Mouse (Mus musculus) heart, embryonic 16.5 days (tissue): ENCODE measurements at regions not wholly inside any gene's neighbourhood (a gene's known extent, or its start where the extent isn't known, plus 50 kb on each side); places are given as distances from the start of the nearest gene placed in this dataset.
A peak's percentile ranks its signal among the peaks of the same experiment; 100 is the strongest.

Source experiments
- ATAC-seq: fragments of 200-750 bp; cut with Nextera tagmentation; replicated peaks from 2 replicates; pipeline ENCODE4 v1.8.0; 2017; ENCODE audit warnings: moderate number of reproducible peaks; ENCODE audit not compliant: insufficient read depth, low FRiP score; ENCODE audit errors: extremely low read depth
- H3K27ac ChIP-seq: fragments of 300-500 bp; sonication (generic); 2 replicates; pipeline ENCODE4 v1.5.1; 2014; ENCODE audit warnings: mild to moderate bottlenecking, low read length, control low read depth, moderate library complexity
- H3K27me3 ChIP-seq: fragments of 300-500 bp; sonication (generic); 2 replicates; pipeline ENCODE4 v1.6.1; 2014; ENCODE audit warnings: low read length, mixed read lengths; ENCODE audit not compliant: control insufficient read depth, insufficient read depth
- H3K36me3 ChIP-seq: fragments of 300-500 bp; sonication (generic); 2 replicates; pipeline ENCODE4 v1.6.1; 2014; ENCODE audit not compliant: control insufficient read depth, insufficient read depth
- H3K4me1 ChIP-seq: fragments of 300-500 bp; sonication (generic); 2 replicates; pipeline ENCODE4 v1.6.1; 2014; ENCODE audit warnings: low read length, mixed read lengths; ENCODE audit not compliant: control insufficient read depth, insufficient read depth
- H3K4me2 ChIP-seq: fragments of 300-500 bp; sonication (generic); 2 replicates; pipeline ENCODE4 v1.6.1; 2014; ENCODE audit warnings: low read depth, mild to moderate bottlenecking, control low read depth, low read length
- H3K4me3 ChIP-seq: fragments of 300-500 bp; sonication (generic); 2 replicates; pipeline ENCODE4 v1.5.1; 2014; ENCODE audit warnings: mild to moderate bottlenecking, control low read depth, low read length
- H3K9ac ChIP-seq: fragments of 300-500 bp; sonication (generic); 2 replicates; pipeline ENCODE4 v1.6.1; 2014; ENCODE audit warnings: low read length, control low read depth
- H3K9me3 ChIP-seq: fragments of 300-500 bp; sonication (generic); replicated peaks from 2 replicates; pipeline ENCODE4 v1.6.1; 2016; ENCODE audit warnings: low read length; ENCODE audit not compliant: control insufficient read depth
- WGBS: fragments of 180-500 bp; shearing (Covaris S2); extraction: QIAGEN DNeasy Blood & Tissue Kit; methylation state at CpG from one replicate; pipeline ENCODE4 v1.1.7; 2014; 5-methylcytosine and 5-hydroxymethylcytosine counted together

DNA sequence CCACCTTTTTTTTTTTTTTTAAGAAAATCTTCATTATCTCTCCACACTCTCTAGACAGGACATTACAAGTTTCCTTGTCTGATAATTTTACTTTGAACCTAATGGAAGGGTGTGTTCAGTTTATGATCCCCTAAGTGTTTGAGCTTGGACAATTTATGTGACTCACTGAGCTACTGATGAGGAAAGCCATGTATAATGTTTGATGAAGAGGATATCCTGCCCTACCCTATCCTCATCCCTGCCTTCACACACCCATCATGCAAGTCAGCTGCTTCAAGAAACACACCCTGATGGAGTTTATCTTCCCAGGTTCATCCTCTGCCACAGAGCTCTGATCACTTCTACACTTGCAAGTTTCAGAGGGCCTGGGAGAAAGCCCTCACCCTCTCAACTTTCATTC, 136.5 kb upstream of the Asb5 start:
- no peak overlapping the region for H3K4me2 ChIP-seq
- ATAC-seq = no peak
- no peak overlapping the region for H3K27ac ChIP-seq

GRCm38 (mm10) chr8:54393466-54394197, 135.7 kb upstream of the Asb5 start:
- H3K27me3 ChIP-seq = no peaks in the 10 kb centered on the region
- peaks cover 8% of the 10 kb centered on the region for H3K4me1 ChIP-seq
- no peaks in the 10 kb centered on the region for H3K9me3 ChIP-seq
- no peaks in the 10 kb centered on the region for H3K36me3 ChIP-seq
- ATAC-seq = peak; percentile 84
- WGBS = 31% methylated on average over 12 of the region's 12 CpGs
- peak overlapping the region; percentile 19; the same call in 1 of the 2 replicates for H3K4me2 ChIP-seq
- no peak overlapping the region for H3K9ac ChIP-seq
- H3K4me3 ChIP-seq = no peak overlapping the region
- no peak overlapping the region for H3K27ac ChIP-seq

More for the DNA sequence above, 136.5 kb upstream of the Asb5 start:
- Histone ChIP-seq H3K27me3 (no peaks in the 10 kb centered on the region), H3K9ac (no peak overlapping the region), H3K4me3 (no peak overlapping the region), H3K9me3 (no peaks in the 10 kb centered on the region), H3K36me3 (no peaks in the 10 kb centered on the region), H3K4me1 (peaks cover 8% of the 10 kb centered on the region)

GRCm38 (mm10) chr8:54405723-54406122, 123.7 kb upstream of the Asb5 start:
- H3K9ac ChIP-seq = no peak overlapping the region
- H3K9me3 ChIP-seq = no peaks in the 10 kb centered on the region
- H3K4me3 ChIP-seq = no peak overlapping the region
- H3K4me1 ChIP-seq = no peaks in the 10 kb centered on the region
- ATAC-seq = no peak
- H3K36me3 ChIP-seq = no peaks in the 10 kb centered on the region
- no peaks in the 10 kb centered on the region for H3K27me3 ChIP-seq
- no peak overlapping the region for H3K27ac ChIP-seq
- WGBS = 53% methylated on average over 2 of the region's 2 CpGs
- H3K4me2 ChIP-seq = no peak overlapping the region

GRCm38 (mm10) chr8:54414092-54414799, 115.1 kb upstream of the Asb5 start:
- Histone ChIP-seq H3K36me3 (no peaks in the 10 kb centered on the region), H3K9me3 (no peaks in the 10 kb centered on the region), H3K4me1 (no peaks in the 10 kb centered on the region), H3K9ac (no peak overlapping the region), H3K27me3 (no peaks in the 10 kb centered on the region), H3K4me3 (no peak overlapping the region), H3K27ac (no peak overlapping the region), H3K4me2 (no peak overlapping the region)
- no peak for ATAC-seq
- 59% methylated on average over 4 of the region's 4 CpGs for WGBS

GRCm38 (mm10) chr8:54416691-54417090, 112.7 kb upstream of the Asb5 start:
- Histone ChIP-seq H3K9me3 (no peaks in the 10 kb centered on the region), H3K4me3 (no peak overlapping the region), H3K4me2 (no peak overlapping the region), H3K4me1 (no peaks in the 10 kb centered on the region), H3K27ac (no peak overlapping the region), H3K36me3 (no peaks in the 10 kb centered on the region), H3K27me3 (no peaks in the 10 kb centered on the region), H3K9ac (no peak overlapping the region)
- 76% methylated on average over 2 of the region's 2 CpGs for WGBS
- no peak for ATAC-seq

DNA sequence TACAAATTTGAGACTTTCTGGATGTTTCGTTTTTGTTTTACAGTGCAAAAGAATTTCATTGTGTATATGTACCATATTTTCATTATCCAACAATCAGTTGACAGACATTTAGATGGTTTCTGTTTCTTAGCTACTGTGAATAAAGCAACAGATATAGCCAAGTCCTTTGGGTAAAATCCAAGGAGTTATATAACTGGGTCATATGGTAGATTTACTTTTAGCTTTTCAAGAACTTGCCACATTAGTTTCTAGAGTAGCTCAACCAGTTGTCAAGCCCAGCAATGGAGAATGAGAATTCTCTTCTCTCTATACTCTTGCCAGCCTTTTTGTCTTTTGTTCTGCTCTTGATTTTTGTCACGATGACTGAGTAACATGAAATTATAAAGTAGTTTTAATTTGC, 111.3 kb upstream of the Asb5 start:
- no peaks in the 10 kb centered on the region for H3K4me1 ChIP-seq
- H3K27me3 ChIP-seq = no peaks in the 10 kb centered on the region
- H3K27ac ChIP-seq = no peak overlapping the region
- ATAC-seq = no peak
- no peak overlapping the region for H3K4me2 ChIP-seq
- H3K9me3 ChIP-seq = no peaks in the 10 kb centered on the region
- no peak overlapping the region for H3K4me3 ChIP-seq
- no peak overlapping the region for H3K9ac ChIP-seq
- WGBS = 74% methylated on average over 2 of the region's 2 CpGs
- H3K36me3 ChIP-seq = no peaks in the 10 kb centered on the region

GRCm38 (mm10) chr8:54420339-54421098, 108.9 kb upstream of the Asb5 start:
- H3K9ac ChIP-seq = no peak overlapping the region
- no peak for ATAC-seq
- no peak overlapping the region for H3K27ac ChIP-seq
- H3K9me3 ChIP-seq = no peaks in the 10 kb centered on the region
- no peaks in the 10 kb centered on the region for H3K27me3 ChIP-seq
- H3K4me2 ChIP-seq = no peak overlapping the region
- no peak overlapping the region for H3K4me3 ChIP-seq
- no peaks in the 10 kb centered on the region for H3K4me1 ChIP-seq
- no peaks in the 10 kb centered on the region for H3K36me3 ChIP-seq
- WGBS = 69% methylated on average over 6 of the region's 6 CpGs

DNA sequence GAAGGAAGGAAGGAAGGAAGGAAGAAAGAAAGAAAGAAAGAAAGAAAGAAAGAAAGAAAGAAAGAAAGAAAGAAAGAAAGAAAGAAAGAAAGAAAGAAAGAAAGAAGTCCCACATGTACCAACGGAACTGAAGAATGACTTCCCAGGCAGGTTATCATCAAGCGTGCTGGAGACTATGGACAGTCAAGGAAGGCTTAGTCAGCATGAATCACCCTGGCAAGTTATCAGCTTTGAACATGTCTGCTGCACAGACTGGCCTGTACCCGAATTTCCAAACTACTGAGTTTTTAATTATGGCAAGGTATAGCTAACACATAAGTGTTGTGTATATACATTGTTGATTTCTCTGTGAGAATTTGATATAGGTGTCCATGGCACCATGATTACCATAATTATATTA, 104.3 kb upstream of the Asb5 start:
- no peaks in the 10 kb centered on the region for H3K4me1 ChIP-seq
- H3K27ac ChIP-seq = no peak overlapping the region
- no peak overlapping the region for H3K4me3 ChIP-seq
- H3K9ac ChIP-seq = no peak overlapping the region
- no peaks in the 10 kb centered on the region for H3K9me3 ChIP-seq
- WGBS = 66% methylated on average over 3 of the region's 3 CpGs
- H3K36me3 ChIP-seq = no peaks in the 10 kb centered on the region
- H3K4me2 ChIP-seq = no peak overlapping the region
- ATAC-seq = no peak
- H3K27me3 ChIP-seq = no peaks in the 10 kb centered on the region

- no peak overlapping the region for H3K4me2 ChIP-seq
- ATAC-seq = no peak
- no peaks in the 10 kb centered on the region for H3K9me3 ChIP-seq
- no peak overlapping the region for H3K9ac ChIP-seq
- H3K4me1 ChIP-seq = no peaks in the 10 kb centered on the region
- no peaks in the 10 kb centered on the region for H3K27me3 ChIP-seq
- no peak overlapping the region for H3K4me3 ChIP-seq
- 78% methylated on average over 5 of the region's 5 CpGs for WGBS
- no peaks in the 10 kb centered on the region for H3K36me3 ChIP-seq
- H3K27ac ChIP-seq = no peak overlapping the region
These were observed 93.7 kb upstream of the Asb5 start for GRCm38 (mm10) chr8:54435694-54436093.
